Mouse (Mus musculus): ENCODE measurements around the gene Gm5072. TPM values are rescaled to one million over a fixed set of nuclear protein-coding genes. Genes with fewer than 3 reads are reported as not detected.
"Not testable (repeated sequence)": the region's sequence is repeated elsewhere in the genome, so short reads cannot be mapped to it uniquely, and the experiment has no call there.

Gene Gm5072
- not detected in 2 replicates for total RNA-seq (2014; rRNA removed; ENCODE audit: low replicate concordance)
- polyA plus RNA-seq (2015; fragmentation: Nextera tagmentation; extraction: Ambion mirVana), result not detected in 2 replicates

DNA sequence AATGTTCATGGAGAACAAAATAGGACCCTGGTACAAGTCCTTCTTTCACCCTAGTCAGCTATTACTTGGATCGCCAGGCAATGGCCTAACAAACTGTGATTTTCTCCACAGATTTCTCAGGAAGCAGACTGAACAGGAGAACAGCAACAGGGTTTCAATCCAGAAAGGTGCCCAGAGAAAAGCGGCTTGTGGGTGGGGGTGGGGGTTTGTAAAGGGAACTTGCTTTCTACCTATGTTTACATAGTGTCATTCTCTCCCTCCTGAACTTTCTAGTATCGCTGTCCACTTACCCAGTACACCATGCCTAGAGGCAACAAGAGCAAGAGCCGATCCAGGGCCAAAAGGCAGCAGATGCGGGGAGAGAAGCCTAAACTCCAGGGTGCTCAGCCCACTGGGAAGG lies at the start of gene Gm5072:
TSS of gene Gm5072 (plus strand) at position 301 of the 400 bp plus-strand sequence.
- not testable (repeated sequence) for H3K9ac ChIP-seq (replicated peaks; ENCODE audit: low read depth, low read length); H3K9me3 ChIP-seq (replicated peaks; ENCODE audit: control insufficient read depth, low read length); H3K4me3 ChIP-seq (ENCODE audit: low read depth, low read length); H3K4me2 ChIP-seq (ENCODE audit: low read depth, low read length); ATAC-seq (ENCODE audit: insufficient read depth, low read depth); H3K27me3 ChIP-seq (ENCODE audit: control insufficient read depth, insufficient read depth, low read length); H3K36me3 ChIP-seq (replicated peaks; ENCODE audit: control insufficient read depth, insufficient read depth, low read length); H3K27ac ChIP-seq (ENCODE audit: low read depth); H3K4me1 ChIP-seq (ENCODE audit: control insufficient read depth, insufficient read depth); DNase-seq (ENCODE audit: low spot score)
- WGBS, result no CpG with 5 or more reads among the region's 5 CpGs

Other genes with a start within 250 kb of the Gm5072 start
- not detected in 2 replicates for gene Mageb2, start 60.8 kb upstream of the Gm5072 start, total RNA-seq (2014; rRNA removed; ENCODE audit: low replicate concordance)
- gene Mageb2, start 60.8 kb upstream of the Gm5072 start, polyA plus RNA-seq (2015; fragmentation: Nextera tagmentation; extraction: Ambion mirVana), result not detected in 2 replicates
- gene Gm8914, start 87.6 kb downstream of the Gm5072 start, total RNA-seq (2014; rRNA removed; ENCODE audit: low replicate concordance), result not detected in 2 replicates
- gene Gm8914, start 87.6 kb downstream of the Gm5072 start, polyA plus RNA-seq (2015; fragmentation: Nextera tagmentation; extraction: Ambion mirVana), result not detected in 2 replicates
- not detected in 2 replicates for gene 1700084M14Rik, start 183.4 kb downstream of the Gm5072 start, total RNA-seq (2014; rRNA removed; ENCODE audit: low replicate concordance)
- gene 1700084M14Rik, start 183.4 kb downstream of the Gm5072 start, polyA plus RNA-seq (2015; fragmentation: Nextera tagmentation; extraction: Ambion mirVana), result not detected in 2 replicates
- not detected in 2 replicates for gene Gm14781, start 239.7 kb downstream of the Gm5072 start, total RNA-seq (2014; rRNA removed; ENCODE audit: low replicate concordance)
- gene Gm14781, start 239.7 kb downstream of the Gm5072 start, polyA plus RNA-seq (2015; fragmentation: Nextera tagmentation; extraction: Ambion mirVana), result not detected in 2 replicates

Measured in heart, postnatal 0 days (tissue).